Mouse (Mus musculus) megakaryocyte-erythroid progenitor cell, adult 5 weeks (primary cell): Measurements from ENCODE around the gene Il12b. TPM values are rescaled to one million over a fixed set of nuclear protein-coding genes. Genes with fewer than 3 reads are reported as not detected.

ENCODE experiments used
- polyA plus RNA-seq: library from polyadenylated mRNA; stranded (reverse); fragments of >175 nt; gene quantifications from 2 replicates; pipeline ENCODE4 v1.2.3, GENCODE M21; 2012

Gene Il12b
- not detected in 2 replicates for polyA plus RNA-seq

DNA sequence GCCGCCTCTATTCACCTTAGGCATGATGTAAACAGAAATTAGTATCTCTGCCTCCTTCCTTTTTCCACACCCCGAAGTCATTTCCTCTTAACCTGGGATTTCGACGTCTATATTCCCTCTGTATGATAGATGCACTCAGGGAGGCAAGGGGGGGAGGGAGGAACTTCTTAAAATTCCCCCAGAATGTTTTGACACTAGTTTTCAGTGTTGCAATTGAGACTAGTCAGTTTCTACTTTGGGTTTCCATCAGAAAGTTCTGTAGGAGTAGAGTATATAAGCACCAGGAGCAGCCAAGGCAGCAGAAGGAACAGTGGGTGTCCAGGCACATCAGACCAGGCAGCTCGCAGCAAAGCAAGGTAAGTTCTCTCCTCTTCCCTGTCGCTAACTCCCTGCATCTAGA, at the start of gene Il12b:
Gene Il12b (plus strand): TSS at position 301 of the 400 bp plus-strand sequence.

Other genes with a start within 250 kb of the Il12b start
- gene Ublcp1, start 70.4 kb downstream of the Il12b start, polyA plus RNA-seq, result 0.64 and 2.2 TPM in 2 replicates
- 46.4 and 49.1 TPM in 2 replicates for gene Rnf145, start 118.9 kb downstream of the Il12b start, polyA plus RNA-seq
- 1.8 and 3.0 TPM in 2 replicates for gene Ebf1, start 217.3 kb downstream of the Il12b start, polyA plus RNA-seq